Mouse (Mus musculus) limb, embryonic 10.5 days (tissue): ENCODE measurements at regions not wholly inside any gene's neighbourhood (a gene's known extent, or its start where the extent isn't known, plus 50 kb on each side); places are given as distances from the start of the nearest gene placed in this dataset.
"Not testable (repeated sequence)": the region's sequence is repeated elsewhere in the genome, so short reads cannot be mapped to it uniquely, and the experiment has no call there.

ENCODE experiments used
- DNase-seq: peaks from one replicate; pipeline ENCODE4 v3.0.0-alpha.2; 2017; ENCODE audit warnings: low spot score
- H3K27ac ChIP-seq: fragments of 300-500 bp; sonication (generic); 2 replicates; pipeline ENCODE4 v1.5.1; 2016; ENCODE audit warnings: mild to moderate bottlenecking
- H3K27me3 ChIP-seq: fragments of 300-500 bp; sonication (generic); 2 replicates; pipeline ENCODE4 v1.6.1; 2016; ENCODE audit warnings: low read depth, mild to moderate bottlenecking; ENCODE audit not compliant: poor library complexity, severe bottlenecking
- H3K36me3 ChIP-seq: fragments of 300-500 bp; sonication (generic); 2 replicates; pipeline ENCODE4 v1.6.1; 2016; ENCODE audit warnings: mild to moderate bottlenecking, moderate library complexity
- H3K4me1 ChIP-seq: fragments of 300-500 bp; sonication (generic); 2 replicates; pipeline ENCODE4 v1.6.1; 2016
- H3K4me3 ChIP-seq: fragments of 300-500 bp; sonication (generic); 2 replicates; pipeline ENCODE4 v1.5.1; 2016; ENCODE audit warnings: mild to moderate bottlenecking, moderate library complexity
- H3K9me3 ChIP-seq: fragments of 300-500 bp; sonication (generic); replicated peaks from 2 replicates; pipeline ENCODE4 v1.6.1; 2016; ENCODE audit warnings: mild to moderate bottlenecking
- WGBS: fragments of 180-500 bp; shearing (Covaris S2); methylation state at CpG from one replicate; pipeline ENCODE4 v1.1.7; 2016; 5-methylcytosine and 5-hydroxymethylcytosine counted together

DNA sequence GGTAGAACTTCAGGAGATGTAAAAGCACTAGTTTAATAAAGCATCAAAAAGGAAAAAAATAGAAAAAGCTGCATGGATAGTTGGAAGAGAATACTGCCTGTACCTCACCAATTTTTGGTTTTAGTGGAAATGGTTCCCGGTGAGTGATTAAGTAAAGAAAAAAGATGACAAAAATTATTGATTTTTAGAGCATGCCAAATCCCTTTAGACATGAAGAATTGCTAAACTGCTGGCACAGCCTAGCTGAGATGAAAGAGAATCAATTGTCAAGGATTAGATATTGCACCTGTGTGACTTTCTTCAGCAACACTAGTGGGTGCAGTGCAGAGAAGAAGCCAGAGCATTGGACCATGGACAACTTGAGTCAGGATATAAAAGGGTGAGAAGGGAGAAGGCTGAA is 348.7 kb upstream of the Cpeb2 start:
- no peak overlapping the region for H3K4me3 ChIP-seq
- H3K36me3 ChIP-seq = no peaks in the 10 kb centered on the region
- no peak for DNase-seq
- H3K27ac ChIP-seq = no peak overlapping the region
- 93% methylated on average over 1 of the region's 1 CpGs for WGBS
- no peaks in the 10 kb centered on the region for H3K9me3 ChIP-seq
- H3K27me3 ChIP-seq = no peaks in the 10 kb centered on the region
- no peaks in the 10 kb centered on the region for H3K4me1 ChIP-seq

GRCm38 (mm10) chr5:42891890-42892289 is 341.1 kb upstream of the Cpeb2 start:
- no peaks in the 10 kb centered on the region for H3K9me3 ChIP-seq
- WGBS = 38% methylated on average over 2 of the region's 2 CpGs
- H3K4me1 ChIP-seq = no peaks in the 10 kb centered on the region
- DNase-seq = no peak
- H3K4me3 ChIP-seq = no peak overlapping the region
- H3K27ac ChIP-seq = no peak overlapping the region
- H3K27me3 ChIP-seq = no peaks in the 10 kb centered on the region
- no peaks in the 10 kb centered on the region for H3K36me3 ChIP-seq

DNA sequence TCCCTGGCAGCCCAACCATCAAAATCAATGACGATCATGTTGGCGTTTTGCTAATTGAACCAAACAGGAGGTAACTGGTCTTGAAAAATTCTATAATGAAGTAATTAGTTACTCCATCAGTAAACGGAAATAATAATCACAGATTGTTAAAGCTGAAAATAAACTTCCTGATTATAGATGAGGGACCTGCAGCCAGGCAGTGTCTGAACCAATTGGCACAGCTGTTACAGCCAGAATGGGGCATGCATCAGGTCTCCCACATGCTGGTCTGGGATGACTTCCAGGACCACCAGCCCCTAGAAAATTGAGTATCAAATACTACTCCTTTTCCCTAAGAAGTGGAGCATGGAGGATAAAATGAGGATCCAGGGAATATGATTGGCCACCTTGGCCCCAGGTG is 326.8 kb upstream of the Cpeb2 start:
- no peaks in the 10 kb centered on the region for H3K36me3 ChIP-seq
- H3K4me1 ChIP-seq = no peaks in the 10 kb centered on the region
- WGBS = 82% methylated on average over 3 of the region's 3 CpGs
- no peak overlapping the region for H3K4me3 ChIP-seq
- no peak overlapping the region for H3K27ac ChIP-seq
- no peaks in the 10 kb centered on the region for H3K9me3 ChIP-seq
- DNase-seq = no peak
- no peaks in the 10 kb centered on the region for H3K27me3 ChIP-seq

DNA sequence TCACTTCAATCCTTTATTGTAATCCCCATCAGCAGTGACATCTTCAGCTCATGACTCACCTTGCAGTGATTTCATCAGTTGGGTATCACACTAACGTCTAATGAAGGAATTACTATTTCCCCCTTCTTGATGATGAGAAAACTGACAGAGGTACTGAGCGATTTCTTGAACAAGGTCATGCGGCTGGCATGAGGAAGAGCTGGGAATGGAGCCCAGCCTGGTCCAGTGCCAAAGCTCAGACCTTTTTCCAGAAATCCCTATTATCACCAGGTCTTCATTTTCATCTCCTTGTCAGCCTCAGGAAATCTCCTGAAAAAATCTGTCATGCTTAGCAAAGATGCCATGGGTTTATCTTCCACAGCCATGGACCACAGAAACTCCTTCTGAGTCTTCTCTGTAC is 313.6 kb upstream of the Cpeb2 start:
- no peak overlapping the region for H3K27ac ChIP-seq
- no peaks in the 10 kb centered on the region for H3K9me3 ChIP-seq
- H3K4me3 ChIP-seq = no peak overlapping the region
- H3K27me3 ChIP-seq = no peaks in the 10 kb centered on the region
- 94% methylated on average over 3 of the region's 3 CpGs for WGBS
- H3K4me1 ChIP-seq = no peaks in the 10 kb centered on the region
- no peak for DNase-seq
- H3K36me3 ChIP-seq = no peaks in the 10 kb centered on the region

- WGBS = 90% methylated on average over 2 of the region's 2 CpGs
- H3K9me3 ChIP-seq = no peaks in the 10 kb centered on the region
These were observed 300.9 kb upstream of the Cpeb2 start for GRCm38 (mm10) chr5:42932106-42932505.

DNA sequence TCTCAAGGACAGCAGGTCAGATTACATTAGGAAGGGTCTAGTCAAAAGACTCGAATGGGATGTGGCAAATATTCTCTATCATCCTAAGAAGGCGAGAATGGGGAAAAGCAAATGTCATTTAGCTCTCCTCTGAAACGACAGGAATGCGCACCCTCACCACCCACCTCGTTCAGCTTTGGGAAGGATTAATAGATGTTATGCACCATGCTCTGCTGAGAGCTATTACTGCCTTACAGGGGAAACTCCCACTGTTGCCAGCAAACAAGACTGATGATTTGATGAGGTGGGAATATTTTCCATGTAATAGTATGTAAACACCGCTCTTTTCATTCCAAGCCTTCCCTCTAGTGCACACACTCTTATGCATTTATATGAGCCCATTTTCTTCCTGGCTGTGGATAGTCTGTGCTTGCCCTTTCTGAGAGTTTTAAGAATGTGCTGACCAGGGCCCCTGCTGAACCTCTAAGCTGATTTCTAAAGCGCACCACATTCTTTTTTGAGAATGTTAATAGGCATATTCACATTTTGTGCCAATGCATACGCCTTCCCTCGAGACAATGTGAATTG is 273.6 kb upstream of the Cpeb2 start:
- no peaks in the 10 kb centered on the region for H3K27me3 ChIP-seq
- no peak overlapping the region for H3K4me3 ChIP-seq
- no peaks in the 10 kb centered on the region for H3K9me3 ChIP-seq
- 88% methylated on average over 9 of the region's 9 CpGs for WGBS
- no peaks in the 10 kb centered on the region for H3K36me3 ChIP-seq
- H3K4me1 ChIP-seq = no peaks in the 10 kb centered on the region
- DNase-seq = no peak
- H3K27ac ChIP-seq = no peak overlapping the region

More at GRCm38 (mm10) chr5:42932106-42932505, 300.9 kb upstream of the Cpeb2 start:
- Histone ChIP-seq H3K36me3 (no peaks in the 10 kb centered on the region), H3K27ac (no peak overlapping the region), H3K4me3 (no peak overlapping the region), H3K27me3 (no peaks in the 10 kb centered on the region), H3K4me1 (no peaks in the 10 kb centered on the region)
- DNase-seq = no peak

DNA sequence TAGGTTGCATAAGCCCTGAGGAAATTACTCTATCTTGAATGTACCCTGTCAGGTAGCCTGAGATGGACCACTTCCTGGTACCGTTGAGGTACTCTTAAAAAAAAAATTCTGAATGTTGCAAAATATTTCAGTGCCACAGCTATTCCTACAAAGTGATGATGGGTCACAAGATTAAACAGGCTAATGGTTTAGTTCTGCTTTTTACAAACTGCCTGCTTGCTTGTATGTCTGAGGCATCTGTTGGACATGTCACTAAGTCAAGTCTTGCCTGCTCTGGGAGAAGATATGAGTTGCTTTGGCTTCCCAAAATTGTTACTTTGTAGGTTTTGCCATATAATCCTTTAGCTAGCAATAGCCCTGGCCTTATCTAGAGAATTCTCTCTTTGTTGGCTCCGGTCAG is 266.0 kb upstream of the Cpeb2 start:
- not testable (repeated sequence) for H3K36me3 ChIP-seq, H3K9me3 ChIP-seq, DNase-seq, H3K4me3 ChIP-seq, H3K4me1 ChIP-seq, H3K27me3 ChIP-seq, H3K27ac ChIP-seq
- 98% methylated on average over 2 of the region's 2 CpGs for WGBS

DNA sequence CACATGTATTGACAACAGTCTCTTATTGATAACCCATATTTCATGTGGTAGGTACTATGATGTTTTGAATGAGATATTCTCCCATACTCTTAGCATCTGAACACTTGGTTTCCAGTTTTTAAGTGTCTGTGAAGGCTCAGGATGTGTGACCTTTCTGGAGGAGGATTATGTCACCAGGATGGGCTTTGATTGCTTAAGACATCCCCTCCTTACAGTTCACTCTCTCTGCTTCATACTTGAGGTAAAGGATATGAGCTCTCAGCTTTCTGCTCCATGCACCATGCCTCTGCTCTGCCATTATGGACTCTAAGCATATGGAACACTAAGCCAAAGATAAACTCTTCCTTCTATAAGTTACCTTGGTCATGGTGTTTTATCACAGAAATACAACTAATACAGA is 263.8 kb upstream of the Cpeb2 start:
- Histone ChIP-seq H3K4me1 (no peaks in the 10 kb centered on the region), H3K9me3 (no peaks in the 10 kb centered on the region), H3K4me3 (no peak overlapping the region), H3K36me3 (no peaks in the 10 kb centered on the region), H3K27me3 (no peaks in the 10 kb centered on the region), H3K27ac (no peak overlapping the region)
- no peak for DNase-seq

GRCm38 (mm10) chr5:42969621-42970020 is 263.3 kb upstream of the Cpeb2 start:
- no peak overlapping the region for H3K4me3 ChIP-seq
- H3K27ac ChIP-seq = no peak overlapping the region
- no peaks in the 10 kb centered on the region for H3K9me3 ChIP-seq
- no peaks in the 10 kb centered on the region for H3K36me3 ChIP-seq
- no peak for DNase-seq
- 80% methylated on average over 3 of the region's 3 CpGs for WGBS
- H3K27me3 ChIP-seq = no peaks in the 10 kb centered on the region
- H3K4me1 ChIP-seq = no peaks in the 10 kb centered on the region

DNA sequence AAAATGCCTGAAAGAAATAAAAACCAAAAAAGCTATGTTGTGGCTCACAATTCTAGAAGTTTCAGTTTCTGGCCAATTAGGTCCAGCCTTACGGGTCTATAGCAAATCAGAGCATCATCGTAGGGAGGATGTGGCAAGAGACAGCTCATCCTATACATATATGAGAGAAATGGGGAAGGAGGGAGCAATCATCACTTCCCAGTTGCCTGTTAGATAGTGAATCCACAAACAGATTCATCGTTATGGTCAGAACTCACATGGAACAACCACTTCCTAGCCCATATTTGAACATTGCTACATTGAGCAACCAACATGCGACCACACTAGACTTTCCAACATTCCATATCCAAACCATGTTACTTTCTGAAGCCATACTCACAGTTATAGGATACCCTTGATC is 255.9 kb upstream of the Cpeb2 start:
- Histone ChIP-seq H3K27me3 (no peaks in the 10 kb centered on the region), H3K27ac (no peak overlapping the region), H3K4me3 (no peak overlapping the region), H3K4me1 (peaks cover 3% of the 10 kb centered on the region; the same call in 1 of the 2 replicates), H3K36me3 (no peaks in the 10 kb centered on the region), H3K9me3 (no peaks in the 10 kb centered on the region)
- 92% methylated on average over 4 of the region's 4 CpGs for WGBS
- no peak for DNase-seq

DNA sequence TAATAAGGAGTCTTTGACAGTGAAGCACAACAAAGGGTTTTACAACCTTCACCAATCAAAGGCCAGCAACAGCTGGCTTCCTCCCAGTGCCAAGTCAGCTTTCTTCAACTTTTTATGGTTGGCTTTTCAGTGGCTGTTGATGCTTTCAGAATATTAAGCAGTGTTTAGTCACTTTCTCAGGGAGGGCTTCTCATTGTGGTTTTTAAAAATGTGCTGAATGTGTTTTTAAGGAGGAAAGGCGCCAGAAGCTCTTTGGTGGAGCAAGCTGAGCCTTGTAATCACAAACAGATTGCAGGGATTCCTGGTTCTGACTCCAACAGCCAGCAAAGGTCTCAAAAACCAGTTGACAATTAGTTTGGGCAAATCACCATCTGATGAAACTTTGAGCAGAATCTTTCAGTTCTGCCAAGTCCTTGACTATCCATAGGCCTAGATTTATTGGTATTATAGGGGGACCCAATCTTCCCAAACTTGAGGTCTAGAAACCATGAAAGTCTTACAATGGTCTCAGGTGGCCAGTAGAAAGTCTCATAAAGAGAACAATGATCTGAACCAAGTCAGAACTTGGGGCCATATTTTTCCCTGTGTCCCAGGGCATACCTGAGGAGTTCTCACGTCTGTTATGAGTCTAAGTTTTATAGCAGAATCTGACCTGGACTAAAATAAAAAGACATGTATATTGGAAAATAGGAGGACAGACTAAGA is 251.9 kb upstream of the Cpeb2 start:
- H3K27me3 ChIP-seq = no peaks in the 10 kb centered on the region
- DNase-seq = no peak
- 71% methylated on average over 2 of the region's 2 CpGs for WGBS

DNA sequence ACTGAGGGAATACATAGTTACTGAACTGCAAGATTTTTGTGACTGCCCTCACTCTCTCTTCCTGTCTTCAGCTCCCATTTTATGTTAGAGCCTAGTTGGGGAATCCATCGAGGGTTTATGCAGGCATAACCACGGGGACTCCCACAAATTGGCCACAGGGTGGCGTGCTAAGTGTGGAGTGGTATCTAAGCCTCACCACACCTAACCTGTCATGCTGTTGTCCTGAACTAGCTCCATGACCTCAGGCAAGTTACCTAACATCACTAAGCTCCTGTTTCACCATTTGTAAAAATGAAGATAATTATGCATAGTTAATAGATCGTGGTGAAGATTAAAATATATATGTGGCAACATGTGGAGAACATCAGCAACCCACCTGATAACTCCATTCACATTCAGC is 246.8 kb upstream of the Cpeb2 start:
- no peaks in the 10 kb centered on the region for H3K36me3 ChIP-seq
- no peak overlapping the region for H3K27ac ChIP-seq
- no peaks in the 10 kb centered on the region for H3K9me3 ChIP-seq
- no peak overlapping the region for H3K4me3 ChIP-seq
- no peak for DNase-seq
- no peaks in the 10 kb centered on the region for H3K27me3 ChIP-seq
- WGBS = 80% methylated on average over 4 of the region's 4 CpGs
- no peaks in the 10 kb centered on the region for H3K4me1 ChIP-seq

More for the DNA sequence above, 251.9 kb upstream of the Cpeb2 start:
- Histone ChIP-seq H3K36me3 (no peaks in the 10 kb centered on the region), H3K27ac (no peak overlapping the region), H3K4me3 (no peak overlapping the region), H3K9me3 (no peaks in the 10 kb centered on the region), H3K4me1 (peaks cover 3% of the 10 kb centered on the region; the same call in 1 of the 2 replicates)

DNA sequence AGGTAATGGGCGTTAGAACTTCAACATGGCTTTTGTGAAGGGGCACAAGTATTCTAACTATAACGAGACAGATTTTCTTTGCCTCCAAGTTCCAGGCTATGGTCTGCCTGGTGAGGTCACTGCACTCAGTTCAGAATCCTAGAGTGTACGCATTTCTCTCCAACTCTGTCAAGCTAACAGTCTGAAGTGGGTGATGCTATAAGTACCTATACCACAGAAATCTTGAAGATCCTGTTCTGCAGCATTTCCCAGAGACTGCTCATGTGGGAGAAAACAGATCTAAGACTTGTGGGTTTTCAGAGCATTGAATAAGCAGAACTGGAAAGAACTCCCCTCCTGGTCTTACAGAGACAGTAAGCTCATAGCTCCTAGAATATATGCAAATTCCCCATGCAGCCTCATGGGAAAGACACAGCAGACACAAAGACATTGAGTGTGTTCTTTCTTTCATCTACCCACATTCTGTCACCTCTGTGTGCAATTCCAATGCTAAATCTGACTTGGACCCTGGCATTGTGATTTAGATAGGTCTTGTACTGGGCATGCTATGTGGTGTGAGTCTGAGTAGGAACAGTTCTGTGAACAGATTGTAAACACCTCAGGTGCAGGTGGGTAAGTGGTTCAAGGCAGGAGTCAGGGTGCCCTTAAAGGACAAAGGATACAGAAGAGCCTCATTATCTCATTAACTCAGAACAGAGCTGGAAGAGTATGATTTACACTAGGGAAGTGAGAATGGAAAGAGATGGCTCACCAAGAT is 245.1 kb upstream of the Cpeb2 start:
- Histone ChIP-seq H3K36me3 (no peaks in the 10 kb centered on the region), H3K9me3 (no peaks in the 10 kb centered on the region), H3K27me3 (no peaks in the 10 kb centered on the region), H3K4me1 (no peaks in the 10 kb centered on the region), H3K27ac (no peak overlapping the region), H3K4me3 (no peak overlapping the region)
- no peak for DNase-seq
- WGBS = 81% methylated on average over 3 of the region's 3 CpGs
